Mouse (Mus musculus): ENCODE results near the gene Mlkl.

- TF ChIP-seq CTCF (conservative IDR thresholded peaks at IDR 0.05 in 1 of 2, IDR thresholded peaks at IDR 0.05 in 1 of 2; ENCODE audit: low read depth in 2 of 2, low read length in 2 of 2) (no peak), POLR2A (IDR thresholded peaks at IDR 0.05; ENCODE audit: low read depth, low read length) (no peak)
Measured at GRCm38 (mm10) chr8:111359936-111360335, 22.0 kb upstream of the Mlkl start.

Measured in CH12.LX (cell line).